Comparison of ENCODE assay signal across 8 mouse cellular contexts in genomic region chr14:105895961-105896651, GRCm38 (mm10). TPM values are rescaled to one million over a fixed set of nuclear protein-coding genes. Genes with fewer than 3 reads are reported as not detected.
A peak's percentile ranks its signal among the peaks of the same experiment; 100 is the strongest.
DNase-seq lines count a peak whose midpoint lies in the region; ATAC-seq and TF ChIP-seq lines count a peak whose summit lies in the region.

No protein-coding gene starts in this region.

- H3K4me2 ChIP-seq in forebrain, embryonic 12.5 days = peak overlapping the region; percentile 89
- H3K4me2 ChIP-seq in lung, embryonic 14.5 days = peak overlapping the region; percentile 98
- H3K4me2 ChIP-seq in neural tube, embryonic 15.5 days = peak overlapping the region; percentile 98

- H3K27ac ChIP-seq in brown adipose tissue, adult 24 weeks (replicated peaks; ENCODE audit: low read depth, low read length) = peak overlapping the region; percentile 85
- peak overlapping the region; percentile 99 for H3K27ac ChIP-seq in forebrain, embryonic 12.5 days
- H3K27ac ChIP-seq in lung, embryonic 14.5 days (ENCODE audit: low read depth) = peak overlapping the region; percentile 100
- peak overlapping the region; percentile 97 for H3K27ac ChIP-seq in neural tube, embryonic 15.5 days (replicated peaks)

- ATAC-seq in forebrain, embryonic 12.5 days (ENCODE audit: low FRiP score) = no peak
- no peak for ATAC-seq in lung, embryonic 14.5 days (ENCODE audit: insufficient read depth)
- no peak for ATAC-seq in neural tube, embryonic 15.5 days (ENCODE audit: low FRiP score)

- H3K36me3 ChIP-seq in C2C12 (ENCODE audit: control insufficient read depth, insufficient read depth) = peaks cover 24% of the 10 kb centered on the region
- peaks cover 6% of the 10 kb centered on the region for H3K36me3 ChIP-seq in forebrain, embryonic 12.5 days (replicated peaks)
- peaks cover 18% of the 10 kb centered on the region for H3K36me3 ChIP-seq in lung, embryonic 14.5 days (ENCODE audit: insufficient read depth)
- H3K36me3 ChIP-seq in neural tube, embryonic 15.5 days = peaks cover 4% of the 10 kb centered on the region; the same call in 1 of the 2 replicates

- under 1% methylated on average over 50 of the region's 50 CpGs for WGBS in forebrain, embryonic 12.5 days
- WGBS in lung, embryonic 14.5 days = under 1% methylated on average over 50 of the region's 50 CpGs
- WGBS in neural tube, embryonic 15.5 days = under 1% methylated on average over 50 of the region's 50 CpGs

- TF ChIP-seq CTCF in C2C12 (IDR thresholded peaks at IDR 0.05; ENCODE audit: control insufficient read depth, insufficient read depth, insufficient read length) = no peak
- no peak for TF ChIP-seq CTCF in lung, embryonic 14.5 days (IDR thresholded peaks at IDR 0.05; ENCODE audit: low read depth)

- intact Hi-C loops in heart, postnatal 10 days (cut with DNase I) = loop anchor here (1.0 to 10.0 kb wide), 7 partner anchors 164 to 639 kb away; partner anchors contain the start of gene Ndfip2

- H3ac ChIP-seq in C2C12 (ENCODE audit: control insufficient read depth, insufficient read length, low read depth) = peak overlapping the region; percentile 99

- peaks cover 7% of the 10 kb centered on the region; the same call in 1 of the 2 replicates for H3K4me1 ChIP-seq in brown adipose tissue, adult 24 weeks (ENCODE audit: control insufficient read depth, insufficient read depth, insufficient read length, low read length)
- peaks cover 26% of the 10 kb centered on the region for H3K4me1 ChIP-seq in forebrain, embryonic 12.5 days
- H3K4me1 ChIP-seq in lung, embryonic 14.5 days (ENCODE audit: insufficient read depth) = 0 out of 2 replicates have a peak, but pooled peaks cover 9% of the 10 kb centered on the region
- H3K4me1 ChIP-seq in neural tube, embryonic 15.5 days = peaks cover 25% of the 10 kb centered on the region

- peaks cover 58% of the 10 kb centered on the region for H3K79me2 ChIP-seq in C2C12 (ENCODE audit: control insufficient read depth, insufficient read depth)

- H3K4me3 ChIP-seq in C2C12 (ENCODE audit: insufficient read depth, poor library complexity, severe bottlenecking) = peak overlapping the region; percentile 86
- H3K4me3 ChIP-seq in brown adipose tissue, adult 24 weeks (ENCODE audit: insufficient read depth, low read depth, low read length) = peak overlapping the region; percentile 95
- peak overlapping the region; percentile 76 for H3K4me3 ChIP-seq in forebrain, embryonic 12.5 days (replicated peaks)
- peak overlapping the region; percentile 90 for H3K4me3 ChIP-seq in lung, embryonic 14.5 days (ENCODE audit: low read depth, low read length)
- peak overlapping the region; percentile 76 for H3K4me3 ChIP-seq in neural tube, embryonic 15.5 days (replicated peaks)

- DNase-seq in heart, postnatal 10 days = peak; percentile 66 to 70
- DNase-seq in layer of hippocampus, adult 18-20 months (ENCODE audit: low spot score in 2 of 2) = peak; percentile 20 to 57
- peak; percentile 69 for DNase-seq in lung, embryonic 14.5 days
- DNase-seq in thymus, postnatal 0 days (ENCODE audit: low spot score) = peak; percentile 35

- peaks cover 55% of the 10 kb centered on the region for H3K79me3 ChIP-seq in C2C12 (ENCODE audit: low read depth)

- H3K9me3 ChIP-seq in forebrain, embryonic 12.5 days = no peaks in the 10 kb centered on the region
- H3K9me3 ChIP-seq in lung, embryonic 14.5 days (ENCODE audit: low read depth, low read length) = no peaks in the 10 kb centered on the region
- no peaks in the 10 kb centered on the region for H3K9me3 ChIP-seq in neural tube, embryonic 15.5 days (replicated peaks)

- peak overlapping the region; percentile 83 for H3K9ac ChIP-seq in forebrain, embryonic 12.5 days
- peak overlapping the region; percentile 98 for H3K9ac ChIP-seq in lung, embryonic 14.5 days
- H3K9ac ChIP-seq in neural tube, embryonic 15.5 days (replicated peaks) = peak overlapping the region; percentile 79

- H3K27me3 ChIP-seq in C2C12 (ENCODE audit: control insufficient read depth, insufficient read depth, insufficient read length) = no peaks in the 10 kb centered on the region
- peaks cover 12% of the 10 kb centered on the region for H3K27me3 ChIP-seq in forebrain, embryonic 12.5 days
- H3K27me3 ChIP-seq in lung, embryonic 14.5 days (ENCODE audit: insufficient read depth, low read length) = no peaks in the 10 kb centered on the region
- H3K27me3 ChIP-seq in neural tube, embryonic 15.5 days (replicated peaks) = no peaks in the 10 kb centered on the region

TF ChIP-seq in C2C12, 6 proteins besides CTCF, POLR2A, EP300 and RAD21:
- TF ChIP-seq MYOG (IDR thresholded peaks at IDR 0.05; ENCODE audit: control insufficient read depth, extremely low read depth, insufficient read length) (no peak), FOSL1 (IDR thresholded peaks at IDR 0.05; ENCODE audit: insufficient read depth, low read length, poor library complexity, severe bottlenecking) (no peak), MAX (IDR thresholded peaks at IDR 0.05) (no peak), CEBPB (IDR thresholded peaks at IDR 0.05; ENCODE audit: low read depth) (no peak), MYOD1 (IDR thresholded peaks at IDR 0.05; ENCODE audit: control insufficient read depth, insufficient read length, low read depth) (no peak), USF1 (IDR thresholded peaks at IDR 0.05; ENCODE audit: low read depth) (no peak)

RNA-seq across cellular contexts. Expression of gene Spry2, which starts 0.5 kb away (rescaled TPM):
- polyA plus RNA-seq in C2C12 (2012; fragmentation: generic; extraction: Trizol) = 51.8 TPM
- 12.5 and 14.8 TPM in 2 replicates for polyA plus RNA-seq in brown adipose tissue, adult 24 weeks (2012; ENCODE audit: insufficient read depth, insufficient read length, missing spikeins)
- 10.0 and 18.2 TPM in 2 replicates for polyA plus RNA-seq in forebrain, embryonic 12.5 days (2016; fragmentation: Nextera tagmentation; extraction: Ambion mirVana)
- 10 to 100 TPM; 52.3 to 54.4 TPM for total RNA-seq in heart, postnatal 10 days (2021)
- total RNA-seq in layer of hippocampus, adult 18-20 months (2021) = 10 to 100 TPM; 68.3 to 71.6 TPM
- polyA plus RNA-seq in lung, embryonic 14.5 days (2014; fragmentation: Nextera tagmentation; extraction: Ambion mirVana) = 43.6 and 46.6 TPM in 2 replicates
- polyA plus RNA-seq in neural tube, embryonic 15.5 days (2015; fragmentation: Nextera tagmentation; extraction: Ambion mirVana) = 34.5 and 38.6 TPM in 2 replicates
- polyA plus RNA-seq in thymus, postnatal 0 days (2015; fragmentation: Nextera tagmentation; extraction: Ambion mirVana) = 27.4 and 30.4 TPM in 2 replicates
